16 mouse cellular contexts compared by ENCODE assay signal in the genomic region with DNA sequence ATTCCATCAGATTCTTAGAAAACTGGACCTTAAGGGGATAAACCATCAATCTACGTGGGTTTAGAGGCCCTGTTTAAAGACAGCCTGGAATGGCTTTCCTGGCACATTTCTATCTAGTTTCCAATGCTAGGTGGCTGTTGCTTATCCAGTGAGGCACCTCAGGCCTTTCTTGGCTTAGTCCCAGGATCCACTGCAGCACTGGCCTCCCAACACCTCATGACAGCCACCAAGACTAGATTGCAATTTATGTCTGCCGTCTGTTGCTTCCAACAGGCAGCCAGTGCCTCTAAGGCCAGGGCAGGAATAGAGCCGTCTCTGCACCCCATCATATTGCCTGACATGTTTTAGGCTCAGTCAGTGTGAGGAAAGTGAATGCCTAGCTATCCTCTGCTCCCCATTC.
"Had no signal": no experiment of that assay in that cellular context is flagged by ENCODE, and none has a peak within 500 bp of the region (broad histone marks: within the 10 kb centered on the region; RNA-seq: fewer than 3 reads in every experiment).

No protein-coding gene starts in this region.

- H3K36me3 ChIP-seq: limb, embryonic 12.5 days; liver, embryonic 13.5 days; lung, embryonic 15.5 days; midbrain, embryonic 12.5 days; neural tube, embryonic 13.5 days; stomach, embryonic 15.5 days had no signal

- H3K27me3 ChIP-seq: limb, embryonic 12.5 days; liver, embryonic 13.5 days; lung, embryonic 15.5 days; neural tube, embryonic 13.5 days; stomach, embryonic 15.5 days had no signal

- H3K9me3 ChIP-seq: limb, embryonic 12.5 days; liver, embryonic 13.5 days; lung, embryonic 15.5 days; midbrain, embryonic 12.5 days; neural tube, embryonic 13.5 days; stomach, embryonic 15.5 days had no signal

- H3K9ac ChIP-seq: limb, embryonic 12.5 days; liver, embryonic 13.5 days; liver, postnatal 0 days; lung, embryonic 15.5 days; midbrain, embryonic 12.5 days; neural tube, embryonic 13.5 days; stomach, embryonic 15.5 days had no signal

- DNase-seq: kidney, postnatal 25 days; liver; liver, embryonic 13.5 days; liver, postnatal 0 days; lung, postnatal 14 days; retina, postnatal 1 day; thymus, adult 2 months; thymus, postnatal 25 days had no signal

- H3K27ac ChIP-seq: left cerebral cortex, adult 2 months; limb, embryonic 12.5 days; liver, embryonic 13.5 days; lung, embryonic 15.5 days; macrophage; midbrain, embryonic 12.5 days; neural tube, embryonic 13.5 days; stomach, embryonic 15.5 days had no signal

- ATAC-seq: liver, postnatal 0 days; midbrain, embryonic 16.5 days had no signal

- H3K4me2 ChIP-seq: limb, embryonic 12.5 days; liver, embryonic 13.5 days; lung, embryonic 15.5 days; midbrain, embryonic 12.5 days; neural tube, embryonic 13.5 days; stomach, embryonic 15.5 days had no signal

- H3K4me1 ChIP-seq: limb, embryonic 12.5 days; liver, embryonic 13.5 days; lung, embryonic 15.5 days; stomach, embryonic 15.5 days had no signal

- H3K4me3 ChIP-seq: left cerebral cortex, adult 2 months; limb, embryonic 12.5 days; liver, embryonic 13.5 days; lung, embryonic 15.5 days; midbrain, embryonic 12.5 days; neural tube, embryonic 13.5 days; stomach, embryonic 15.5 days had no signal
